Mouse (Mus musculus): ENCODE results near the gene Fmnl3. TPM values are rescaled to one million over a fixed set of nuclear protein-coding genes. Genes with fewer than 3 reads are reported as not detected.

Fmnl3 gene
- polyA plus RNA-seq, 1 experiment = 15.3 TPM

- no peak overlapping the region for H3K27ac ChIP-seq (ENCODE audit: control insufficient read depth, insufficient read depth, low read depth, low read length)
- no peaks in the 10 kb centered on the region; the same call in 1 of the 2 replicates for H3K36me3 ChIP-seq (ENCODE audit: control insufficient read depth, insufficient read depth, low read length)
- no peaks in the 10 kb centered on the region for H3K27me3 ChIP-seq (ENCODE audit: control insufficient read depth, insufficient read depth, low read length)
- H3K4me3 ChIP-seq (ENCODE audit: control insufficient read depth, low read depth, low read length) = no peak overlapping the region
- H3K4me1 ChIP-seq (ENCODE audit: control insufficient read depth, insufficient read depth, low read length) = no peaks in the 10 kb centered on the region
- TF ChIP-seq CTCF (IDR thresholded peaks at IDR 0.05; ENCODE audit: control insufficient read depth, insufficient read depth, insufficient replicate concordance, low read depth, low read length) = no peak
- TF ChIP-seq POLR2A (IDR thresholded peaks at IDR 0.05; ENCODE audit: control insufficient read depth, low read depth, low read length) = no peak
These were observed 38.2 kb downstream of the Fmnl3 start for GRCm38 (mm10) chr15:99332111-99332510.

- no peaks in the 10 kb centered on the region; the same call in none of the 2 replicates for H3K36me3 ChIP-seq (ENCODE audit: control insufficient read depth, insufficient read depth, low read length)
- H3K27me3 ChIP-seq (ENCODE audit: control insufficient read depth, insufficient read depth, low read length) = no peaks in the 10 kb centered on the region
- H3K4me1 ChIP-seq (ENCODE audit: control insufficient read depth, insufficient read depth, low read length) = no peaks in the 10 kb centered on the region
- H3K4me3 ChIP-seq (ENCODE audit: control insufficient read depth, low read depth, low read length) = no peak overlapping the region
- no peak overlapping the region for H3K27ac ChIP-seq (ENCODE audit: control insufficient read depth, insufficient read depth, low read depth, low read length)
- TF ChIP-seq POLR2A (IDR thresholded peaks at IDR 0.05; ENCODE audit: control insufficient read depth, low read depth, low read length) (no peak), CTCF (IDR thresholded peaks at IDR 0.05; ENCODE audit: control insufficient read depth, insufficient read depth, insufficient replicate concordance, low read depth, low read length) (no peak)
These were observed 38.9 kb downstream of the Fmnl3 start for GRCm38 (mm10) chr15:99331341-99331740.

DNA sequence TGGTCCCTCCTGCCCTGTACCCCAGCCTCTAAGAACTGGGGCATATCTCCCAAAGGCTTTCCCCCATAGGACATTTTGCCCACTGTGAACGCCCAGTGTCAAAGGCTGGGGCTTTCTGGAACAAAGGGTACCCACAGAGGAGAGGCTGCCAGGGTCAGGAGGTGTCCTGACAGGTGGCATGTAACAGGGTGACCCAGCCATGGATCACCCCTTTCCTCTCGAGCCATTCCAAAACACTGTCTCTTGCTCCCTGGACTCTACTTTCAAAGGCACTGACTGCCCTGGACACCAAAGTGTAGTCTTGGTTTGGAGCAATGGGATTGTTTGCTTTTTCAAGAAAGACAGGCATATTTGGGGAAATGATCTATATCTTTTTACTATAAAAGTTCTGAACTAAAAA, 40.0 kb downstream of the Fmnl3 start:
- no peaks in the 10 kb centered on the region; the same call in none of the 2 replicates for H3K36me3 ChIP-seq (ENCODE audit: control insufficient read depth, insufficient read depth, low read length)

GRCm38 (mm10) chr15:99328011-99328410, 42.3 kb downstream of the Fmnl3 start:
- no peak for TF ChIP-seq POLR2A (IDR thresholded peaks at IDR 0.05; ENCODE audit: control insufficient read depth, low read depth, low read length)
- TF ChIP-seq CTCF (IDR thresholded peaks at IDR 0.05; ENCODE audit: control insufficient read depth, insufficient read depth, insufficient replicate concordance, low read depth, low read length) = no peak

More for the DNA sequence above, 40.0 kb downstream of the Fmnl3 start:
- no peaks in the 10 kb centered on the region for H3K4me1 ChIP-seq (ENCODE audit: control insufficient read depth, insufficient read depth, low read length)
- no peaks in the 10 kb centered on the region for H3K27me3 ChIP-seq (ENCODE audit: control insufficient read depth, insufficient read depth, low read length)
- no peak overlapping the region for H3K4me3 ChIP-seq (ENCODE audit: control insufficient read depth, low read depth, low read length)
- no peak overlapping the region for H3K27ac ChIP-seq (ENCODE audit: control insufficient read depth, insufficient read depth, low read depth, low read length)
- TF ChIP-seq CTCF (IDR thresholded peaks at IDR 0.05; ENCODE audit: control insufficient read depth, insufficient read depth, insufficient replicate concordance, low read depth, low read length) (no peak), POLR2A (IDR thresholded peaks at IDR 0.05; ENCODE audit: control insufficient read depth, low read depth, low read length) (no peak)

GRCm38 (mm10) chr15:99326959-99327358, 43.3 kb downstream of the Fmnl3 start:
- Histone ChIP-seq H3K27me3 (ENCODE audit: control insufficient read depth, insufficient read depth, low read length) (no peaks in the 10 kb centered on the region), H3K36me3 (ENCODE audit: control insufficient read depth, insufficient read depth, low read length) (no peaks in the 10 kb centered on the region; the same call in 1 of the 2 replicates), H3K4me1 (ENCODE audit: control insufficient read depth, insufficient read depth, low read length) (no peaks in the 10 kb centered on the region), H3K4me3 (ENCODE audit: control insufficient read depth, low read depth, low read length) (no peak overlapping the region), H3K27ac (ENCODE audit: control insufficient read depth, insufficient read depth, low read depth, low read length) (no peak overlapping the region)
- TF ChIP-seq CTCF (IDR thresholded peaks at IDR 0.05; ENCODE audit: control insufficient read depth, insufficient read depth, insufficient replicate concordance, low read depth, low read length) (peak; percentile 17; the same call in 1 of the 2 replicates), POLR2A (IDR thresholded peaks at IDR 0.05; ENCODE audit: control insufficient read depth, low read depth, low read length) (no peak)

More at GRCm38 (mm10) chr15:99328011-99328410, 42.3 kb downstream of the Fmnl3 start:
- H3K27me3 ChIP-seq (ENCODE audit: control insufficient read depth, insufficient read depth, low read length) = no peaks in the 10 kb centered on the region
- no peak overlapping the region for H3K4me3 ChIP-seq (ENCODE audit: control insufficient read depth, low read depth, low read length)
- H3K27ac ChIP-seq (ENCODE audit: control insufficient read depth, insufficient read depth, low read depth, low read length) = no peak overlapping the region
- H3K36me3 ChIP-seq (ENCODE audit: control insufficient read depth, insufficient read depth, low read length) = no peaks in the 10 kb centered on the region; the same call in none of the 2 replicates
- no peaks in the 10 kb centered on the region for H3K4me1 ChIP-seq (ENCODE audit: control insufficient read depth, insufficient read depth, low read length)

GRCm38 (mm10) chr15:99326407-99326806, 43.9 kb downstream of the Fmnl3 start:
- no peaks in the 10 kb centered on the region for H3K4me1 ChIP-seq (ENCODE audit: control insufficient read depth, insufficient read depth, low read length)
- H3K27me3 ChIP-seq (ENCODE audit: control insufficient read depth, insufficient read depth, low read length) = no peaks in the 10 kb centered on the region
- H3K36me3 ChIP-seq (ENCODE audit: control insufficient read depth, insufficient read depth, low read length) = no peaks in the 10 kb centered on the region; the same call in 1 of the 2 replicates
- no peak overlapping the region for H3K27ac ChIP-seq (ENCODE audit: control insufficient read depth, insufficient read depth, low read depth, low read length)
- H3K4me3 ChIP-seq (ENCODE audit: control insufficient read depth, low read depth, low read length) = no peak overlapping the region
- TF ChIP-seq CTCF (IDR thresholded peaks at IDR 0.05; ENCODE audit: control insufficient read depth, insufficient read depth, insufficient replicate concordance, low read depth, low read length) (no peak), POLR2A (IDR thresholded peaks at IDR 0.05; ENCODE audit: control insufficient read depth, low read depth, low read length) (no peak)

- Histone ChIP-seq H3K27me3 (ENCODE audit: control insufficient read depth, insufficient read depth, low read length) (no peaks in the 10 kb centered on the region), H3K27ac (ENCODE audit: control insufficient read depth, insufficient read depth, low read depth, low read length) (no peak overlapping the region), H3K4me1 (ENCODE audit: control insufficient read depth, insufficient read depth, low read length) (no peaks in the 10 kb centered on the region), H3K36me3 (ENCODE audit: control insufficient read depth, insufficient read depth, low read length) (no peaks in the 10 kb centered on the region; the same call in 1 of the 2 replicates), H3K4me3 (ENCODE audit: control insufficient read depth, low read depth, low read length) (no peak overlapping the region)
- TF ChIP-seq CTCF (IDR thresholded peaks at IDR 0.05; ENCODE audit: control insufficient read depth, insufficient read depth, insufficient replicate concordance, low read depth, low read length) = no peak
- no peak for TF ChIP-seq POLR2A (IDR thresholded peaks at IDR 0.05; ENCODE audit: control insufficient read depth, low read depth, low read length)
These were observed 44.7 kb downstream of the Fmnl3 start for GRCm38 (mm10) chr15:99325598-99325997.

Data from testis, adult 2 months (tissue).